ENCODE assay signal across 8 mouse cellular contexts in the genomic region with DNA sequence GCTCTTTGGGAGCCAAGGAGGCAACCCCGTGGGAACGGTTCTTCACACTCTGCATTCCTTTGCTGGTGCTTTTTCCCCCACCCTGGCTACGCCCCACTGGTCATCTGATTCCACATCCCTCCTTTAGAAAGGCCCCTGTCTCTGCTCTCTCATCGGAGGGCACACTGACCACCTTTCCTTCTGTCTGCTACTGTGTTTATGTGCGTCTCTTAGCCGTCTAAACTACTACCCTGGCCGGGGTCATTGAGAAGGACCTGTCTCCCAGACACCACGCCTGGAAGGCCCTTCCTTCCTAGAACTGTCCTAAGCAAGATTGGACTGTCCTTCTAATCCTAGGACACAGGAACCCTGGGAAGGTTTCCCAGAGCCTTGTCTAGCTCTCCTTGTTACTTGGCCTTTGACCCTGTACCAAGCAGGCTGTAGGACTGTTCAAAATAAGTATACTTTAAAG. TPM values are rescaled to one million over a fixed set of nuclear protein-coding genes. Genes with fewer than 3 reads are reported as not detected.
DNase-seq lines count a peak whose midpoint lies in the region; ATAC-seq and TF ChIP-seq lines count a peak whose summit lies in the region.

No protein-coding gene starts in this region.

- peak; percentile 60 for DNase-seq in lung, embryonic 14.5 days
- no peak for DNase-seq in lung, postnatal 25 days (ENCODE audit: low spot score)
- peak; percentile 90 for DNase-seq in midbrain, embryonic 11.5 days (ENCODE audit: low spot score, missing footprints)
- no peak for DNase-seq in layer of hippocampus, postnatal 10 days (ENCODE audit: low spot score in 2 of 2)
- DNase-seq in layer of hippocampus, adult 11-12 months (ENCODE audit: low spot score): no peak
- DNase-seq in adrenal gland, adult 8-10 months: no peak

- TF ChIP-seq CTCF in lung, embryonic 14.5 days (IDR thresholded peaks at IDR 0.05; ENCODE audit: low read depth): no peak

- peak overlapping the region; percentile 76 for H3K4me2 ChIP-seq in lung, embryonic 14.5 days
- peak overlapping the region; percentile 83 for H3K4me2 ChIP-seq in forebrain, embryonic 13.5 days
- H3K4me2 ChIP-seq in kidney, embryonic 14.5 days (replicated peaks; ENCODE audit: low read depth, low read length): peak overlapping the region; percentile 76
- peak overlapping the region; percentile 75 for H3K4me2 ChIP-seq in midbrain, embryonic 11.5 days

- ATAC-seq in lung, embryonic 14.5 days (ENCODE audit: insufficient read depth): peak; percentile 10; the same call in 1 of the 2 replicates
- 0 out of 2 replicates have a peak, but pooled peaks have one; percentile 6 for ATAC-seq in forebrain, embryonic 13.5 days
- peak; percentile 11 for ATAC-seq in kidney, embryonic 14.5 days (ENCODE audit: low FRiP score, low TSS enrichment)
- peak; percentile 16; the same call in 1 of the 2 replicates for ATAC-seq in midbrain, embryonic 11.5 days (ENCODE audit: low FRiP score)

- 0 out of 2 replicates have a peak, but pooled peaks cover 4% of the 10 kb centered on the region for H3K36me3 ChIP-seq in lung, embryonic 14.5 days (ENCODE audit: insufficient read depth)
- peaks cover 8% of the 10 kb centered on the region; the same call in 1 of the 2 replicates for H3K36me3 ChIP-seq in forebrain, embryonic 13.5 days (ENCODE audit: poor library complexity, severe bottlenecking)
- H3K36me3 ChIP-seq in kidney, embryonic 14.5 days (ENCODE audit: control insufficient read depth, insufficient read depth, low read length): 0 out of 2 replicates have a peak, but pooled peaks cover under 1% of the 10 kb centered on the region
- peaks cover 4% of the 10 kb centered on the region; the same call in 1 of the 2 replicates for H3K36me3 ChIP-seq in midbrain, embryonic 11.5 days (ENCODE audit: control insufficient read depth, insufficient read depth, low read length)

- peaks cover 28% of the 10 kb centered on the region for H3K4me1 ChIP-seq in lung, embryonic 14.5 days (ENCODE audit: insufficient read depth)
- peaks cover 55% of the 10 kb centered on the region for H3K4me1 ChIP-seq in forebrain, embryonic 13.5 days
- peaks cover 17% of the 10 kb centered on the region for H3K4me1 ChIP-seq in kidney, embryonic 14.5 days (ENCODE audit: control insufficient read depth, insufficient read depth, low read length)
- peaks cover 15% of the 10 kb centered on the region for H3K4me1 ChIP-seq in midbrain, embryonic 11.5 days (ENCODE audit: control insufficient read depth, insufficient read depth, low read length)

- H3K4me3 ChIP-seq in lung, embryonic 14.5 days (ENCODE audit: low read depth, low read length): peak overlapping the region; percentile 90
- H3K4me3 ChIP-seq in forebrain, embryonic 13.5 days: peak overlapping the region; percentile 77
- peak overlapping the region; percentile 94 for H3K4me3 ChIP-seq in kidney, embryonic 14.5 days (ENCODE audit: low read length)
- H3K4me3 ChIP-seq in midbrain, embryonic 11.5 days (ENCODE audit: low read depth, low read length): peak overlapping the region; percentile 90

- WGBS in lung, embryonic 14.5 days: 5% methylated on average over 8 of the region's 8 CpGs
- 6% methylated on average over 8 of the region's 8 CpGs for WGBS in forebrain, embryonic 13.5 days
- WGBS in kidney, embryonic 14.5 days: 4% methylated on average over 8 of the region's 8 CpGs
- whole genome bisulfite sequencing in midbrain, embryonic 11.5 days: 7% methylated on average over 8 of the region's 8 CpGs

- H3K9ac ChIP-seq in lung, embryonic 14.5 days: peak overlapping the region; percentile 97
- peak overlapping the region; percentile 96 for H3K9ac ChIP-seq in forebrain, embryonic 13.5 days
- peak overlapping the region; percentile 97 for H3K9ac ChIP-seq in kidney, embryonic 14.5 days (ENCODE audit: low read depth, low read length)
- peak overlapping the region; percentile 99 for H3K9ac ChIP-seq in midbrain, embryonic 11.5 days (ENCODE audit: low read length)

- no peaks in the 10 kb centered on the region for H3K9me3 ChIP-seq in lung, embryonic 14.5 days (ENCODE audit: low read depth, low read length)
- H3K9me3 ChIP-seq in forebrain, embryonic 13.5 days (replicated peaks): no peaks in the 10 kb centered on the region
- no peaks in the 10 kb centered on the region for H3K9me3 ChIP-seq in kidney, embryonic 14.5 days (ENCODE audit: control insufficient read depth, low read length)
- no peaks in the 10 kb centered on the region for H3K9me3 ChIP-seq in midbrain, embryonic 11.5 days (ENCODE audit: control insufficient read depth, low read length)

- H3K27ac ChIP-seq in lung, embryonic 14.5 days (ENCODE audit: low read depth): peak overlapping the region; percentile 84; the same call in 1 of the 2 replicates
- no peak overlapping the region for H3K27ac ChIP-seq in forebrain, embryonic 13.5 days
- H3K27ac ChIP-seq in kidney, embryonic 14.5 days (ENCODE audit: low read depth, low read length): no peak overlapping the region; the same call in 1 of the 2 replicates
- no peak overlapping the region for H3K27ac ChIP-seq in midbrain, embryonic 11.5 days (ENCODE audit: low read depth, low read length)

- H3K27me3 ChIP-seq in lung, embryonic 14.5 days (ENCODE audit: insufficient read depth, low read length): no peaks in the 10 kb centered on the region
- H3K27me3 ChIP-seq in forebrain, embryonic 13.5 days: no peaks in the 10 kb centered on the region
- H3K27me3 ChIP-seq in kidney, embryonic 14.5 days (ENCODE audit: control insufficient read depth, insufficient read depth, low read length): no peaks in the 10 kb centered on the region
- no peaks in the 10 kb centered on the region for H3K27me3 ChIP-seq in midbrain, embryonic 11.5 days (ENCODE audit: control insufficient read depth, insufficient read depth, low read length)

RNA-seq across cellular contexts. Expression of gene Rnf144a, which starts 1.1 kb away (rescaled TPM):
- 45.6 and 46.9 TPM in 2 replicates for polyA plus RNA-seq in lung, embryonic 14.5 days (2014; fragmentation: Nextera tagmentation; extraction: Ambion mirVana)
- polyA plus RNA-seq in forebrain, embryonic 13.5 days (2015; fragmentation: Nextera tagmentation; extraction: Ambion mirVana): 36.8 and 40.3 TPM in 2 replicates
- polyA plus RNA-seq in kidney, embryonic 14.5 days (2014; fragmentation: Nextera tagmentation; extraction: Ambion mirVana): 26.2 and 29.8 TPM in 2 replicates
- polyA plus RNA-seq in midbrain, embryonic 11.5 days (2014; fragmentation: Nextera tagmentation; extraction: Ambion mirVana): 24.7 and 25.5 TPM in 2 replicates
- total RNA-seq in layer of hippocampus, postnatal 10 days (2021): 10 to 100 TPM; 35.1 to 39.0 TPM
- total RNA-seq in adrenal gland, adult 8-10 months (2022): 10 to 100 TPM; 15.8 to 21.4 (median 20.1) TPM

RNA-seq across cellular contexts. Expression of gene Rsad2, which starts 42.3 kb away (rescaled TPM):
- 0.30 and 0.31 TPM in 2 replicates for polyA plus RNA-seq in lung, embryonic 14.5 days (2014; fragmentation: Nextera tagmentation; extraction: Ambion mirVana)
- polyA plus RNA-seq in forebrain, embryonic 13.5 days (2015; fragmentation: Nextera tagmentation; extraction: Ambion mirVana): 0.28 and 0.63 TPM in 2 replicates
- 16.6 and 17.1 TPM in 2 replicates for polyA plus RNA-seq in kidney, embryonic 14.5 days (2014; fragmentation: Nextera tagmentation; extraction: Ambion mirVana)
- 0.14 and 0.18 TPM in 2 replicates for polyA plus RNA-seq in midbrain, embryonic 11.5 days (2014; fragmentation: Nextera tagmentation; extraction: Ambion mirVana)
- 1 to 10 TPM in 1 of 2 experiments, under 1 TPM in 1; 0.46 to 1.0 TPM for total RNA-seq in layer of hippocampus, postnatal 10 days (2021)
- 10 to 100 TPM; 13.1 to 26.6 (median 17.2) TPM for total RNA-seq in adrenal gland, adult 8-10 months (2022)

RNA-seq across cellular contexts. Expression of gene Cmpk2, which starts 55.0 kb away (rescaled TPM):
- 5.8 and 6.8 TPM in 2 replicates for polyA plus RNA-seq in lung, embryonic 14.5 days (2014; fragmentation: Nextera tagmentation; extraction: Ambion mirVana)
- polyA plus RNA-seq in forebrain, embryonic 13.5 days (2015; fragmentation: Nextera tagmentation; extraction: Ambion mirVana): 5.9 and 6.4 TPM in 2 replicates
- polyA plus RNA-seq in kidney, embryonic 14.5 days (2014; fragmentation: Nextera tagmentation; extraction: Ambion mirVana): 7.3 and 9.7 TPM in 2 replicates
- 7.6 and 7.8 TPM in 2 replicates for polyA plus RNA-seq in midbrain, embryonic 11.5 days (2014; fragmentation: Nextera tagmentation; extraction: Ambion mirVana)
- 10 to 100 TPM; 19.9 to 21.6 TPM for total RNA-seq in layer of hippocampus, postnatal 10 days (2021)
- total RNA-seq in adrenal gland, adult 8-10 months (2022): 10 to 100 TPM in 3 of 4 experiments, 1 to 10 TPM in 1; 9.1 to 26.0 (median 18.5) TPM

Comparison
In these comparisons a context has a peak if more than half of its experiments do, and no peak if none do; other contexts are left out.
1. DNase-seq: peak in lung, embryonic 14.5 days (single experiment) and midbrain, embryonic 11.5 days (single experiment); none in lung, postnatal 25 days (single experiment), layer of hippocampus, postnatal 10 days (0 of 2), layer of hippocampus, adult 11-12 months (single experiment) and adrenal gland, adult 8-10 months (single experiment).
2. RNA of gene Rsad2, which starts 42.3 kb away (polyA plus RNA-seq): 16.6 to 17.1 TPM in kidney, embryonic 14.5 days; 0.30 to 0.31 TPM in lung, embryonic 14.5 days, 0.28 to 0.63 TPM in forebrain, embryonic 13.5 days and 0.14 to 0.18 TPM in midbrain, embryonic 11.5 days; every median in the first group is over 10 times any median in the second.
3. Peak in every context shown above with its lines, with median percentiles within 50 percentile points of each other: ATAC-seq, H3K4me2 ChIP-seq, H3K4me3 ChIP-seq and H3K9ac ChIP-seq.